In the genomic region with DNA sequence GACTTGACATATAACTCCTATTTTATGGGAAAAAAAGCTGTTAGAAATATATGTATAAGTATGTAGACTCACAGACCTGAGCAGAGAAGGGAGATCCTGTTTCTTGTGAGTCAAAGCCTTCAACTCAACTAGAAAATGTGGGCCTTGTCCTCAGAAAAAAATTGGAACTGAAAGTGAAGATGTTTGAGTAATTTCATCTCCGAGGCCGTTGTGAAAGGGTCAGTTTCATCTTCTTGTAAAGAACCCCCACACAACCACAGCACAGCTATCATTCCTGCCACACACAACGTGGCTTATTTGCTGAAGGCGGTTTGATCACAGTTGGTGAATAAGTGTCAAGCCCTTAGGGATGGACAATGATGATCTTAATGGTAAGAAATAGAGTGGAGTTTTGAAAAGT, we compare ENCODE assay signal across 32 mouse cellular contexts. TPM values are rescaled to one million over a fixed set of nuclear protein-coding genes. Genes with fewer than 3 reads are reported as not detected.
DNase-seq lines count a peak whose midpoint lies in the region; ATAC-seq and TF ChIP-seq lines count a peak whose summit lies in the region.
"Had no signal": no experiment of that assay in that cellular context is flagged by ENCODE, and none has a peak within 500 bp of the region (broad histone marks: within the 10 kb centered on the region; RNA-seq: fewer than 3 reads in every experiment).

Klrk1 (minus strand) TSS at position 130 of the 400 bp plus-strand sequence.

- no peaks in the 10 kb centered on the region for H3K4me1 ChIP-seq in liver, adult 2 months (ENCODE audit: control insufficient read depth, insufficient read depth, low read length)
- H3K4me1 ChIP-seq in kidney, embryonic 16.5 days (ENCODE audit: insufficient read depth, low read length): no peaks in the 10 kb centered on the region
- no peaks in the 10 kb centered on the region for H3K4me1 ChIP-seq in midbrain, postnatal 0 days (ENCODE audit: insufficient read depth, low read length)
- H3K4me1 ChIP-seq: heart, embryonic 12.5 days; heart, embryonic 15.5 days; hindbrain, embryonic 10.5 days; hindbrain, embryonic 13.5 days had no signal

- ATAC-seq in granulocyte monocyte progenitor cell, adult 5-6 weeks (replicated peaks; ENCODE audit: poor library complexity, severe bottlenecking): peak; percentile 97
- 0 out of 2 replicates have a peak, but pooled peaks have one; percentile 43 for ATAC-seq in monocyte, adult 5-6 weeks (replicated peaks; ENCODE audit: insufficient number of reproducible peaks, low FRiP score, low TSS enrichment, poor library complexity, severe bottlenecking)
- no peak for ATAC-seq in kidney, embryonic 16.5 days (ENCODE audit: low FRiP score, low TSS enrichment)
- no peak for ATAC-seq in midbrain, postnatal 0 days (ENCODE audit: low FRiP score)
- ATAC-seq: activated CD4-positive, CD25-positive, alpha-beta regulatory T cell, adult 4 months; CD4-positive, CD25-positive, alpha-beta regulatory T cell, adult 4 months; forebrain, embryonic 14.5 days; forebrain, postnatal 0 days; hindbrain, embryonic 16.5 days had no signal

- H3K79me2 ChIP-seq in liver, adult 2 months (ENCODE audit: control insufficient read depth, insufficient read depth, low read length): no peaks in the 10 kb centered on the region

- H3K27ac ChIP-seq in liver, adult 2 months (replicated peaks; ENCODE audit: insufficient read depth, low read depth, low read length): no peak within 1 kb of the TSS
- H3K27ac ChIP-seq in kidney, embryonic 16.5 days (ENCODE audit: low read length): no peak within 1 kb of the TSS
- H3K27ac ChIP-seq in midbrain, postnatal 0 days (ENCODE audit: low read depth, low read length): no peak within 1 kb of the TSS
- H3K27ac ChIP-seq: gastrocnemius, adult 2 months; heart, embryonic 15.5 days; hindbrain, embryonic 10.5 days; hindbrain, embryonic 13.5 days had no signal

- TF ChIP-seq CTCF in liver, adult 2 months (IDR thresholded peaks at IDR 0.05; ENCODE audit: low read depth, low read length): no peak
- TF ChIP-seq CTCF in midbrain, postnatal 0 days (IDR thresholded peaks at IDR 0.05): no peak

- H3K4me3 ChIP-seq in liver, adult 2 months (ENCODE audit: insufficient read depth, low read depth, low read length): no peak within 1 kb of the TSS
- no peak within 1 kb of the TSS for H3K4me3 ChIP-seq in kidney, embryonic 16.5 days (ENCODE audit: low read length)
- H3K4me3 ChIP-seq in midbrain, postnatal 0 days (ENCODE audit: low read depth, low read length): no peak within 1 kb of the TSS
- H3K4me3 ChIP-seq: gastrocnemius, adult 2 months; heart, embryonic 12.5 days; heart, embryonic 15.5 days; hindbrain, embryonic 10.5 days; hindbrain, embryonic 13.5 days had no signal

- no peak within 1 kb of the TSS for H3K9ac ChIP-seq in liver, adult 2 months (ENCODE audit: low read depth, low read length)
- no peak within 1 kb of the TSS for H3K9ac ChIP-seq in kidney, embryonic 16.5 days (replicated peaks; ENCODE audit: low read length)
- no peak within 1 kb of the TSS for H3K9ac ChIP-seq in midbrain, postnatal 0 days (replicated peaks; ENCODE audit: low read length, poor library complexity, severe bottlenecking)
- H3K9ac ChIP-seq: forebrain, postnatal 0 days; heart, embryonic 12.5 days; heart, embryonic 15.5 days; hindbrain, embryonic 13.5 days had no signal

- H3K36me3 ChIP-seq in liver, adult 2 months (ENCODE audit: control insufficient read depth, insufficient read depth, low read length): no peaks in the 10 kb centered on the region
- no peaks in the 10 kb centered on the region for H3K36me3 ChIP-seq in kidney, embryonic 16.5 days (ENCODE audit: insufficient read depth, low read length)
- H3K36me3 ChIP-seq in midbrain, postnatal 0 days (ENCODE audit: insufficient read depth, low read length): no peaks in the 10 kb centered on the region
- H3K36me3 ChIP-seq: heart, embryonic 12.5 days; heart, embryonic 15.5 days; hindbrain, embryonic 10.5 days; hindbrain, embryonic 13.5 days had no signal

- peak; percentile 27 for DNase-seq in liver, adult 2 months (ENCODE audit: extremely low read depth, low read depth, low spot score)
- no peak for DNase-seq in liver
- no peak for DNase-seq in cerebellum, postnatal 10 days
- DNase-seq in midbrain, postnatal 0 days (ENCODE audit: low spot score): no peak
- DNase-seq: adrenal gland, adult 8-10 months; adrenal gland, postnatal 25 days; cerebellum, adult 11-12 months; cerebellum, adult 9-10 months; cerebellum, postnatal 36 days; forebrain, postnatal 0 days; gastrocnemius, adult 2 months; gastrocnemius, postnatal 14 days; heart, adult 18-20 months; heart, postnatal 10 days; heart, postnatal 36 days had no signal

- WGBS in liver, adult 2 months: 65% methylated on average over 4 of the region's 4 CpGs
- WGBS in kidney, embryonic 16.5 days: 75% methylated on average over 4 of the region's 4 CpGs
- WGBS in midbrain, postnatal 0 days: 85% methylated on average over 4 of the region's 4 CpGs

- H3K27me3 ChIP-seq in liver, adult 2 months (ENCODE audit: control insufficient read depth, insufficient read depth, low read length): no peaks in the 10 kb centered on the region
- no peaks in the 10 kb centered on the region for H3K27me3 ChIP-seq in kidney, embryonic 16.5 days (ENCODE audit: insufficient read depth, low read length)
- H3K27me3 ChIP-seq in midbrain, postnatal 0 days (ENCODE audit: insufficient read depth, low read length): no peaks in the 10 kb centered on the region
- H3K27me3 ChIP-seq: heart, embryonic 12.5 days; heart, embryonic 15.5 days; hindbrain, embryonic 13.5 days had no signal

- no peaks in the 10 kb centered on the region for H3K9me3 ChIP-seq in kidney, embryonic 16.5 days (ENCODE audit: low read length)
- no peaks in the 10 kb centered on the region for H3K9me3 ChIP-seq in midbrain, postnatal 0 days (ENCODE audit: low read length)
- H3K9me3 ChIP-seq: heart, embryonic 12.5 days; heart, embryonic 15.5 days; hindbrain, embryonic 10.5 days; hindbrain, embryonic 13.5 days had no signal

- TF ChIP-seq POLR2A in liver, adult 2 months (IDR thresholded peaks at IDR 0.05; ENCODE audit: extremely low read depth, insufficient read depth, low read length): no peak

- H3K4me2 ChIP-seq in kidney, embryonic 16.5 days (replicated peaks; ENCODE audit: low read depth, low read length): no peak within 1 kb of the TSS
- H3K4me2 ChIP-seq in midbrain, postnatal 0 days (ENCODE audit: low read depth, low read length, poor library complexity, severe bottlenecking): no peak within 1 kb of the TSS
- H3K4me2 ChIP-seq: heart, embryonic 12.5 days; heart, embryonic 15.5 days; hindbrain, embryonic 13.5 days had no signal

RNA-seq across cellular contexts. Expression of gene Klrk1, which starts in this region (rescaled TPM):
- 3.0 and 3.3 TPM in 2 replicates for total RNA-seq in liver, adult 2 months (2014; rRNA removed)
- polyA plus RNA-seq in liver, adult 2 months (2012; rRNA removed): 0.19 and 0.23 TPM in 2 replicates
- total RNA-seq in granulocyte monocyte progenitor cell, adult 5-6 weeks (2014; fragmentation: Nextera tagmentation): 6.0 and 8.4 TPM in 2 replicates
- 9.8 and 14.1 TPM in 2 replicates for total RNA-seq in granulocyte monocyte progenitor cell, adult 5-6 weeks (2017)
- 316 to 1,130 TPM (median 336 TPM) in 3 replicates for total RNA-seq in monocyte, adult 5-6 weeks (2017)
- 0.09 TPM in 1 of 2 replicates, not detected in the other for polyA plus RNA-seq in kidney, embryonic 16.5 days (2015; fragmentation: Nextera tagmentation; extraction: Ambion mirVana)
- not detected in 2 replicates for total RNA-seq in midbrain, postnatal 0 days (2014; rRNA removed)
- 0.07 TPM in 1 of 2 replicates, not detected in the other for polyA plus RNA-seq in midbrain, postnatal 0 days (2015; fragmentation: Nextera tagmentation; extraction: Ambion mirVana)
- total RNA-seq: adrenal gland, postnatal 25 days; ES-E14; forebrain, postnatal 0 days; gastrocnemius, adult 2 months; gastrocnemius, postnatal 14 days; gastrocnemius, postnatal 4 days; heart, postnatal 10 days had no signal
- polyA plus RNA-seq: brain, embryonic 14.5 days; C2C12; embryonic facial prominence, embryonic 11.5 days; forebrain, postnatal 0 days; frontal cortex, adult 2 months; heart, embryonic 12.5 days had no signal

Comparison
In these comparisons a context has a peak if more than half of its experiments do, and no peak if none do; other contexts are left out.
1. RNA of gene Klrk1 (total RNA-seq): 316 to 1,130 TPM in monocyte, adult 5-6 weeks; 6.0 to 14.1 TPM in granulocyte monocyte progenitor cell, adult 5-6 weeks, 3.0 to 3.3 TPM in liver, adult 2 months and not detected in midbrain, postnatal 0 days; every median in the first group is over 10 times any median in the second.
2. ATAC-seq: peak in granulocyte monocyte progenitor cell, adult 5-6 weeks (single experiment) and monocyte, adult 5-6 weeks (single experiment); none in kidney, embryonic 16.5 days (single experiment) and midbrain, postnatal 0 days (single experiment).